Mouse (Mus musculus) thymus, postnatal 0 days (tissue): ENCODE data around the gene Zfyve16. TPM values are rescaled to one million over a fixed set of nuclear protein-coding genes. Genes with fewer than 3 reads are reported as not detected.
A peak's percentile ranks its signal among the peaks of the same experiment; 100 is the strongest.

Experiments
- DNase-seq: peaks from one replicate; pipeline ENCODE4 v3.0.0-alpha.2; 2015; ENCODE audit warnings: low spot score
- polyA plus RNA-seq: library from polyadenylated mRNA; unstranded; fragments of >200 nt; fragmentation: Nextera tagmentation; extraction: Ambion mirVana; gene quantifications from 2 replicates; pipeline ENCODE4 v1.2.1, GENCODE M21; 2015

Gene Zfyve16
- 4.7 and 5.3 TPM in 2 replicates for polyA plus RNA-seq

DNA sequence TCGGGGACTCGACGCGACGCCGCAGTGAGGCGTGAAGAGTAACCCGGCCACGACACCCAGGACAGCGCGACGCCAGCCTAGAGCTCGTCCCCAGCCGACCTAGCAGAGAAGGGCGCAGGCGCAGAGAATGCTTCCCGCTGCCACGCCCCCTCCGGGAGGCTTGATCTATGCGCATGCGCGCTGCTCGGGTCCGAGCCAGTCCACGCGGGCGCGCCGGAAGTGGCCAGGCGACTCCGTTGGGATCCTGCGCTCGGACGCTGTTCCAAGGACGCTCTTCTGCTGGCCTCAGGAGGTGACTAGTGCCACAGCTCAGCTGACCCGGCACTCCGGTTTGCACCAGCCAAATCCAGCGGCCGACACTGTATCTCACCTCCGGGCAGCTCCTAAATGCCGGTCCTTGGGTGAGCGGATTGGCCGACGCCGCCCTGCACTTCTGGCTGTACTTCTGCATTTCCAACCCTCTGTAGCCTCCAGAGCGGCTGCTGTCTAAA, at the start of gene Zfyve16:
TSS of gene Zfyve16 (minus strand) at position 148 of the 491 bp plus-strand sequence.
- DNase-seq = peak; percentile 94

- no peak for DNase-seq
These were observed 47.5 kb upstream of the Zfyve16 start for GRCm38 (mm10) chr13:92578210-92578609.

DNA sequence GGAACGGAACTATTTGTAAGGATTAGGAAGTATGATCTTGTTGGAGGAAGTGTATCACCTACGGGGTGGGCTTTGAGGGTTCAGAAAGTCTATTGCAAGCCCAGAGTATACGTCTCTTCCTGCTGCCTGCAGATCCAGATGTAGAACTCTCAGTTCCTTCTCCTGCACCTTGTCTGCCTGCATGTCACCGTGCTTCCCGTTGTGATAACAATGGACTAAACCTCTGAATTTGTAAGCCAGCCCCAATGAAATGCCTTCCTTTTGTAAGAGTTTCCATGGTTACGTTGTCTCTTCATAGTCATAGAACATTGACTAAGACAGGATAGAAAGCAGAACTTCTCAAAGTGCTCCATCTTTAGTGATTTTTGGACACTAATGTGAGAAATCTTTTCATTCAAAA, 46.0 kb upstream of the Zfyve16 start:
- no peak for DNase-seq

- DNase-seq = no peak
These were observed 45.4 kb upstream of the Zfyve16 start, which contains the start of gene Spz1 for GRCm38 (mm10) chr13:92576072-92576471. Gene Spz1, minus strand, starts transcription at chr13:92576172.

- no peak for DNase-seq
These were observed 28.8 kb upstream of the Zfyve16 start for GRCm38 (mm10) chr13:92559429-92559828.

DNA sequence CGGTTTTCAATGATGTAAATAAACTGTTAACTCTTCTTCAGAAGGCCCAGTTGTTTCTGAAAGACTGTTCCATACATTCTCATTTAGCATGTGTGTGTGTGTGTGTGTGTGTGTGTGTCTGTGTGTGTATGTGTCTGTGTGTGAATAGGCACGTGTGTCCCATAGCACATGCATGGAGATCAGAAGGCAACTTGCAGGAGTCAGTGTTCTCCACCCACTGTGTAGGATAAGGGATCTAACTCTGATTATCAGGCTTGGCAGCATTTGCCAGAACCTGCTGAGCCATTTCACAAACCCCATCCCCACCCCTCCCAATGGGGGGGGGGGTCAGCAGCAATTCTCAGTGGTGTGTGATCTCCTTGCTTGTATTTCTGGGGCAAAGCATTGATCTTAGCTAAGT, 26.6 kb upstream of the Zfyve16 start:
- DNase-seq = no peak

- DNase-seq = no peak
These were observed 25.9 kb upstream of the Zfyve16 start for GRCm38 (mm10) chr13:92556458-92557126.

DNA sequence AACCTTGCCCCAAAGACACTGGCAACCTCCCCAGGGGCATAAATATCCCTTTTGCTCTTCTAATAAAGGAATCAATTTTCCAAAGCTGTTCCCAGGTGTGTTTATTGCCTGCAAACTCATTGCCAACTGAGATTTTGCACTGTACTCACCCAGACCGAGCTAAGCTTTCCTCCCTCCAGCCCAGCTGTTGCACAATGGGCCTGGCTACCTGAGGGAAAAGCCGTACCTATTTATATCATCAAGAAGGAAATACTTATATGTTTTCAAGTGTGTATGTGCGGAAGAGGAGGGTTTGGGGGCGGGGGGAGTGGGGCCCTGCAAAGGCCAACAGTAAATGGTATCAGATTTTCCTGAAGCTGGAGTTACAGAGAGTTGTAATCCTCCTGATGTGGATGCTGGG, 16.4 kb upstream of the Zfyve16 start:
- no peak for DNase-seq

- DNase-seq = no peak
These were observed 10.3 kb upstream of the Zfyve16 start for GRCm38 (mm10) chr13:92540997-92541396.

DNA sequence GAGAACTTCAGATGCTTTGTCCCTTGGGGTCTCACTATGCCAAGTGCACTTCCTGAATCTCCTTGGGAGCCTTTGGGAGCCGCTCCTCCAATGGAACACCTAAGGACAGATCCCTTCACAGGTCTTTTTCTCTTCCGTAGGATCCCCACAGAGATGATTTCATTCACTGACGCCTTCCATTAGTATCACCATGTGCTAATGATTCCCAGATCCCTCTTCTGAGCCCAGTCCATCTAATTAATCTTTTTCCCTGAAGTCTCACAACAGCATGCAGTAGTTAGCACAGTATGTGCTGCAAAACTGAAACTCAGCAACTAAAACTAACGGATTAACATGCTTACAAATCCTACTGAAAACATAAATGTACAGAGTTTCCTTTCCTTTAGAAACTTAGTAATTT, 8.5 kb upstream of the Zfyve16 start:
- DNase-seq = no peak

GRCm38 (mm10) chr13:92533801-92534200, 3.1 kb upstream of the Zfyve16 start:
- DNase-seq = no peak

DNA sequence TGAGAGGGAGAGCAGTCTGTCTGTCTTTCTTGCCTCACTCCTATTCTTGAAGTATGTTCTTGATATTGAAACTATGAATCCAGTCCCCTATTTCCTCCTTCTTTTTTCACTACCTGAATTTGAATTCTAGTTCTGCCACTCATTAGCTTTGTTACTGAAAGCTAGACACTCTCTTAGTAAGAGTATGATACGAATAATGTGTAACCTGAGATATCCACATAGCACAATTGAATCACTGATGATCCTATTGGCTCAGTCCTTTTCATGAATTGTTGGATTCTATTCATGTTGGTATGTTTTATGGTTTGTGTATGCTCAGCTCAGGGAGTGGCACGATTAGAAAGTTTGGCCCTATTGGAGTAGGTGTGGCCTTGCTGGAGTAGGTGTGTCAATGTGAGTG, 1.5 kb upstream of the Zfyve16 start:
- DNase-seq = no peak

DNA sequence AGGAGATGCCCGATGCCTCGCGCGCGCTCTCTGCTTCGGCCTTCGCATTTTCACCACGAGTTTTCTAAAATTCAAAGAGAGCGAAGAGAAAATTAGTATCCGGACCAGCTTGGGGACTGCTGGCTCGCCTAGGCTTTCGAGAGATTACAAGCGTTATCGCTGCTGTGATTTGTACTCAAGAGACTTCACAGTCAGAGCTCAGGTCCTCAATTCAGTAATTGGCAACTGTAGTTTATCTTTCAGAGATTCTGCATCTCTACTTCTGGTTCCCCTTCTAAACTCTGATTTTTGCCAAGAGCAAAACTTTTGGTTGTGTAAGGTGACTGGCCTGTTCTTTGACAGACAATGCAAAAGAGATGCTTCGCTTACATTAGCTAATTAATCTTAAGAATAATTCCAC, 569 bp upstream of the Zfyve16 start:
- no peak for DNase-seq

DNA sequence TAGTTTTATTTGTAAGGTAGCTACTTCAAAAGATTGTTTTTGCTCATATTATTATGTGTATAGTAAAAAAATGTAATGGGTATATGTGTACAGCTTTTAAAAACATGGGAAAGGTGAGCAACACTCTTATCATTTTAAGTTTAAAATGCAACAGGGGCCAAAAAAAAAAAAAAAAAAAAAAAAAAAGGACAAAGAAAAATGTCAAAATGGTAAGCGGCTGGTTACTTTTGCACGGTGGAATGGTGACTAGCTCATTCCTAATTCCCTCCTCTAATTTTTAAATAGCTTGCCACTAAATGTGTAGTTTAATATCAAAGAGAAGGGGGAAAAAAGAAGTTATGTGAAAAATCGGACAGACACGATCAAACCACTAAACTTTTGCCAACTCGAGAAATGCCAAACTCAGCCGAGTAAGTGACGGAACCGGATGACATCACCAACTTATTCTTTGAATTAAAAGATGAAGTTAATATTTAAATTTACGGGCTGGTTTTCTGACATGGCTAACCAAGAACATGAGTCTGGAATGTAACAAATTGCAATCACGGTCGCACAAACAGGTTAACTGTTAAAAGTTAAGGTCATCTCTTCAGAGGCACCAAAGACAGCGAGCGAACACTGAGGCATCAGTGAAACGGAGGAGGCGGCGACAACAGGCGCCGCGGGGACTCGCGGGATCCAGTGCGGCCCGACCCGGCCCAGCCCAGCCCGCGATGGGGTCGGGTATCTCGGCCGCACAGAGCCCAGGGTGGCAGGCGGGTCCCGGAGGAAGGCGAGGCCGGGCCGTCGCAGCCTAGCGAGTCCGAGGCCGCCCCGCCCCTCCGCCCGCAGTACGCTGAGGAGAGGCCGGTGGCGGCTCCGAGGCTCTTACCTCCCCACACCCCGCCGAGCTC, 594 bp downstream of the Zfyve16 start:
- peak; percentile 23 for DNase-seq

- no peak for DNase-seq
These were observed 7.4 kb downstream of the Zfyve16 start for GRCm38 (mm10) chr13:92523178-92523813.

- DNase-seq = no peak
These were observed 25.8 kb downstream of the Zfyve16 start for GRCm38 (mm10) chr13:92504871-92505270.

DNA sequence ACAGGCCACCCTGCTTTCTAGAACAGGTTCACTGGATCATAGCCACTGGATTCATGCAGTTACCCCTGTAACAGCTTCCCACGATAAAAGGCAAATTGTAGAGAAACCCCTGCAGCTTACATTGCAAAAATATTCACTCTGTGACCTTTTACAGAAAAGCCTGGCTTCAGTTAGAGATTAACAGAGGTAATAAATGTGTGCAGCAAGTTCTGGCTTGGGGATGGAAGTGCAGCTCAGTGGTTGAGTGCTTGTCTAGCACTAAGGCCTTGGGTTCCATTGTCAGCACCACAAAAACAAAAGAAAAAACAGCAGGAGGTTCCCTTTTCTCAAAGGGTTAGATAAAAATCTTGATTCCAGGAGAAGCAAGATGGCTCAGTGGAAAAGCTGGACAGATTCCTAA, 38.7 kb downstream of the Zfyve16 start:
- DNase-seq = no peak

GRCm38 (mm10) chr13:92490817-92491216, 39.9 kb downstream of the Zfyve16 start:
- DNase-seq = no peak

GRCm38 (mm10) chr13:92483852-92484463, 46.7 kb downstream of the Zfyve16 start, which contains the start of gene Fam151b:
Gene Fam151b, minus strand, starts transcription at chr13:92484015.
- DNase-seq = peak; percentile 98

DNA sequence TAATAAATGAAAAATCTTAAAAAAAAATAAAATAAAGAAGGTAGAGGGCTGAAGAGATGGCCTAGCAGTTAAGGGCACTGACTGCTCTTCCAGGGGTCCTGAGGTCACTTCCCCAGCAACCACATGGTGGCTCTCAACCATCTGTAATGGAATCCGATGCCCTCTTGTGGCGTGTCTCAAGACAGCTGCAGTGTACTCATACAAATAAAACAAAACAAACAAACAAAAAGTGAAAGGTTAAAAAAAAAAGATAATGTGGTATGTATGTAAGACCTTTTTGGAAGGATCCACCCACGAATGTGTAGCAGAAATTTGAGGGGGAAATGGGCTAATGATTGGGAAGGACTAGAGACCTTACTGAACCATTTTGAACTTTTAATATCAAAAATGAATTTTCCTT, 47.3 kb downstream of the Zfyve16 start:
- DNase-seq = peak; percentile 66

GRCm38 (mm10) chr13:92470151-92470550, 60.5 kb downstream of the Zfyve16 start:
- DNase-seq = no peak
